Mouse (Mus musculus) naive thymus-derived CD4-positive, alpha-beta T cell, adult 2 months (primary cell): ENCODE measurements around the gene Rgs1.

Experiments
- DNase-seq: peaks from one replicate; pipeline ENCODE4 v3.0.0-alpha.2; 2011; ENCODE audit warnings: low read depth

Rgs1 gene

DNA sequence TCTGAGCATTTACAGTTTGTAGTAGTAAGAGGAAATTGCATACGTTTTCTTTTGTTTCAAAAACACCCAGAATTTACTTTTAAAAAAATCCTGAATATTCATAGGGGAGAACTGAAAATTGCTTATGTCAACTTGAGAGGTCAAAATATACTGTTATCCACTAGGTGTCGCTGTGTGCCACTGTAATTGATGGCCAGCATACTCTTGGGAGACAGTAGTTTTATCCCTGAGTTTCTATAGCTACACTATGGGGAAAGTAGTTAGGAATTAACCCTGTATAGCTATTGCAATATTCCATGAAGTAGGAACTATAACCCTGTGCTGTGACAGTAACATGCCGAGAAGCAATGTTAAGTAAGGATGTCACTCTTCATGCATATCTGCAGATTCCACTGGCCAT is 51.4 kb downstream of the Rgs1 start:
- DNase-seq = peak; percentile 73
